Mouse (Mus musculus) cerebellum, adult 2 months (tissue): ENCODE data around the gene Ctc1.

ENCODE experiments used
- CTCF ChIP-seq: fragments of 200-500 bp; IDR thresholded peaks from 2 replicates; pipeline ENCODE4 v1.5.1; 2011; ENCODE audit warnings: low read depth, mild to moderate bottlenecking, control low read depth, low read length, moderate library complexity, borderline replicate concordance; ENCODE audit not compliant: insufficient read depth
- POLR2A ChIP-seq: fragments of 200-500 bp; IDR thresholded peaks from 2 replicates; pipeline ENCODE4 v1.6.1; 2011; ENCODE audit warnings: low read length, control low read depth, borderline replicate concordance; ENCODE audit not compliant: insufficient read depth

- no peak for TF ChIP-seq POLR2A
- TF ChIP-seq CTCF, result no peak
Measured at GRCm38 (mm10) chr11:69034585-69034984, 18.9 kb downstream of the Ctc1 start.
